Mouse (Mus musculus) embryonic fibroblast, embryonic 13.5 days (primary cell): Measurements from ENCODE around the gene Nono.

Experiments used
- CTCF ChIP-seq: IDR thresholded peaks from 2 replicates; pipeline ENCODE4 v1.5.1; 2011; ENCODE audit warnings: mild to moderate bottlenecking, control low read depth, low read length, moderate library complexity, borderline replicate concordance; ENCODE audit not compliant: insufficient read depth
- POLR2A ChIP-seq: IDR thresholded peaks from 2 replicates; pipeline ENCODE4 v1.6.1; 2011; ENCODE audit warnings: low read depth, mild to moderate bottlenecking, control low read depth, low read length, moderate library complexity

GRCm38 (mm10) chrX:101379744-101380143, 49.4 kb upstream of the Nono start:
- TF ChIP-seq POLR2A (no peak), CTCF (no peak)
